Mouse (Mus musculus) hindbrain, embryonic 15.5 days (tissue): ENCODE measurements around the gene Slc7a5. TPM values are rescaled to one million over a fixed set of nuclear protein-coding genes. Genes with fewer than 3 reads are reported as not detected.

ENCODE experiments used
- ATAC-seq: fragments of 200-750 bp; cut with Nextera tagmentation; 2 replicates; pipeline ENCODE4 v1.8.0; 2017; ENCODE audit warnings: low read depth, moderate number of reproducible peaks, moderate TSS enrichment; ENCODE audit not compliant: low FRiP score
- H3K27ac ChIP-seq: fragments of 300-500 bp; sonication (generic); replicated peaks from 2 replicates; pipeline ENCODE4 v1.5.1; 2015; ENCODE audit warnings: mild to moderate bottlenecking, inconsistent platforms
- H3K27me3 ChIP-seq: fragments of 300-500 bp; sonication (generic); 2 replicates; pipeline ENCODE4 v1.6.1; 2015; ENCODE audit warnings: control low read depth, inconsistent platforms
- H3K36me3 ChIP-seq: fragments of 300-500 bp; sonication (generic); 2 replicates; pipeline ENCODE4 v1.6.1; 2015; ENCODE audit warnings: control low read depth, inconsistent platforms
- H3K4me1 ChIP-seq: fragments of 300-500 bp; sonication (generic); replicated peaks from 2 replicates; pipeline ENCODE4 v1.6.1; 2015; ENCODE audit warnings: control low read depth, inconsistent platforms
- H3K4me2 ChIP-seq: fragments of 300-500 bp; sonication (generic); 2 replicates; pipeline ENCODE4 v1.6.1; 2015; ENCODE audit warnings: moderate library complexity, mild to moderate bottlenecking, inconsistent platforms
- H3K4me3 ChIP-seq: fragments of 300-500 bp; sonication (generic); 2 replicates; pipeline ENCODE4 v1.5.1; 2015; ENCODE audit warnings: mild to moderate bottlenecking, inconsistent platforms
- H3K9ac ChIP-seq: fragments of 300-500 bp; sonication (generic); 2 replicates; pipeline ENCODE4 v1.6.1; 2015; ENCODE audit warnings: inconsistent platforms
- H3K9me3 ChIP-seq: fragments of 300-500 bp; sonication (generic); 2 replicates; pipeline ENCODE4 v1.6.1; 2016; ENCODE audit warnings: control low read depth, inconsistent platforms
- WGBS: fragments of 180-500 bp; shearing (Covaris S2); methylation state at CpG from one replicate; pipeline ENCODE4 v1.1.7; 2015; 5-methylcytosine and 5-hydroxymethylcytosine counted together
- polyA plus RNA-seq: library from polyadenylated mRNA; unstranded; fragments of >200 nt; fragmentation: Nextera tagmentation; extraction: Ambion mirVana; gene quantifications from 2 replicates; pipeline ENCODE4 v1.2.1, GENCODE M21; 2015

Gene Slc7a5
- polyA plus RNA-seq, 1 experiment from 2014 or later, result 59.2 TPM

DNA sequence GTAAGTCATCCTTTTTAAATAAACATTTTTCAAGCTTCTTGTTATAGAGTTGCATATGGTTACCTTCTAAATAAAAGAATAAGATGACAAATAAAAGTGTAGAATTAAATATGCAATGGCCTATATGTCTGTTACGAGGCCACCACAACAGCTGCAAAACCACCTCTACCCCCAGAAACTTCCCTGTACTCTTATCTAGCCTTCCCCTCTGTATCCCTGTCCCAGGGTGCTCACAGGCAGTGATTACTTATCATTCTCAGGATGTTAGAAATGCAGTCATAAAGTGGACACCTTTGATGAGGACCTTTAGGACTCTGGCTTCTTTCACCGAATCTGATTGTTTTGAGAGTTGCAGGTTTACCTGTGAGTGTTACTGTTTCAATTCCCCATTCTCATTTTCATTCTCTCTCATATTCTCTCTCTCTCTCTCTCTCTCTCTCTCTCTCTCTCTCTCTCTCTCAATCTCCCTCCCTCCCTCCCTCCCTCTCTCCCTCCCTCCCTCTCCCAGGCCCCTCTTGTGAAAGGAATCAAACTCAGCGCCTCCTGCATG lies 64.2 kb downstream of the Slc7a5 start:
- no peak overlapping the region for H3K4me3 ChIP-seq
- H3K9me3 ChIP-seq, result no peaks in the 10 kb centered on the region
- no peak overlapping the region for H3K9ac ChIP-seq
- no peaks in the 10 kb centered on the region for H3K27me3 ChIP-seq
- no peak overlapping the region for H3K4me2 ChIP-seq
- no peaks in the 10 kb centered on the region for H3K36me3 ChIP-seq
- ATAC-seq, result no peak
- WGBS, result 79% methylated on average over 3 of the region's 3 CpGs
- no peaks in the 10 kb centered on the region for H3K4me1 ChIP-seq
- H3K27ac ChIP-seq, result no peak overlapping the region

DNA sequence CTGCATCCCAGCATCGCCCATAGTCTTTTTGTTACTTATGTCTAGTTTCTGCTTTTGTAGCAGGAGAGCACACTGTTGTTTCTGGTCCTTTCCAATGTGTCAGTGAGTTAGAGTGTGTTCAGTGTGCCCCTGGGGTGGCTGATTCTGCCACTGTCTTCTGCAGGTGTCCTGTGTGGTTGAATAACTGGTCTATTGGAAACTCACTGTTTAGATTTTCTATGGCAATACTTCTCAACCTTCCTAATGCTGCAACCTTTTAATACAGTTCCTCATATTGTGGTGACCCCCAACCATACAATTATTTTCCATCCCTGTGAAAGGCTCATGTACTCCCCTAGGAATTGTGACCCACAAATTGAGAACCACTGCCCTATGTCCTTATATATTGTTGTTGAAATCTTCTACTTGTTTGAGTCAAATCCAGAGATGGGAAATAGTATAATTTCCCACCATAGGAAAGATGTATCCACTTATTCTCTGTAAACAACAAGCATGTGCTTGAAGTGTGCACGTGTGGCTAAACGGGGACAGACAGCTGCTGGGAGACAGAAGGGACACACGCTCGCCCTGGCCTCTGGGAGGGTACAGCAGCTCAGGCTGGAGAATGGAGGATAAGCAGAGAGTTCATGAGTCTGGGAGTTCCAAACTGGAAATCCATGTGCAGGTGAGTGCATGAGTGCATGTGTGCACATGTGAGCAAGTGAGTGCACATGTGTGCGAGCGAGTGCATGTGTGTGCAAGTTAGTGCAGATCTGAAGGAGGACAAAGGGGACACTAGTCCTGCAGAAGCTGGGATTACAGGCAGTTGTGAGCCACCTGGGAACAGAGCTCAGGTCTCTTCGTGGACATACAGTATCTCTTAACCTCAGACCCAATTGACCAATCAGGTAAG lies 65.2 kb downstream of the Slc7a5 start:
- 90% methylated on average over 8 of the region's 8 CpGs for WGBS
- no peak for ATAC-seq
- H3K9ac ChIP-seq, result no peak overlapping the region

DNA sequence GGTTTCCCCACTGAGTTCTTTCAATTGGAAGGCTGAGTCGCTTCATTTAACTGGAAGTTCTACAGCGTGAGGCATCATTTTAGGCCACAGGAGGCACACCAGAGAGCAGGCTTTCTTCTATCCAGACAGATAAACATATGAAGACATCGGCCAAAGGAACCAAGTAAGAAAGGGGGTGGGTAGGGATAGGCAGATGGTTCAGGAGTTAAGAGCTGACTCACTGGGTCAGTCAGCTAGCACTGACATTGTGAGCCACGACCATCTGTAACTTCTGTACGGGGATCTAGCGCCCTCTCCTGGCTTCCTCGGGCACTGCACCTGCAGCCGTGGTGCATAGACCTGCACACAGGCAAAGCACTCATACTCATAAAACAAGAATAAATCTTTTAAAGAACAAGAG lies 66.3 kb downstream of the Slc7a5 start:
- Histone ChIP-seq H3K9me3 (no peaks in the 10 kb centered on the region), H3K4me3 (no peak overlapping the region), H3K9ac (no peak overlapping the region), H3K4me1 (no peaks in the 10 kb centered on the region), H3K27ac (no peak overlapping the region), H3K27me3 (no peaks in the 10 kb centered on the region), H3K4me2 (no peak overlapping the region), H3K36me3 (no peaks in the 10 kb centered on the region)
- ATAC-seq, result no peak
- WGBS, result 45% methylated on average over 8 of the region's 8 CpGs

More for the DNA sequence above, 65.2 kb downstream of the Slc7a5 start:
- no peaks in the 10 kb centered on the region for H3K9me3 ChIP-seq
- no peaks in the 10 kb centered on the region for H3K4me1 ChIP-seq
- H3K36me3 ChIP-seq, result no peaks in the 10 kb centered on the region
- no peak overlapping the region for H3K27ac ChIP-seq
- H3K4me2 ChIP-seq, result no peak overlapping the region
- H3K4me3 ChIP-seq, result no peak overlapping the region
- H3K27me3 ChIP-seq, result no peaks in the 10 kb centered on the region

DNA sequence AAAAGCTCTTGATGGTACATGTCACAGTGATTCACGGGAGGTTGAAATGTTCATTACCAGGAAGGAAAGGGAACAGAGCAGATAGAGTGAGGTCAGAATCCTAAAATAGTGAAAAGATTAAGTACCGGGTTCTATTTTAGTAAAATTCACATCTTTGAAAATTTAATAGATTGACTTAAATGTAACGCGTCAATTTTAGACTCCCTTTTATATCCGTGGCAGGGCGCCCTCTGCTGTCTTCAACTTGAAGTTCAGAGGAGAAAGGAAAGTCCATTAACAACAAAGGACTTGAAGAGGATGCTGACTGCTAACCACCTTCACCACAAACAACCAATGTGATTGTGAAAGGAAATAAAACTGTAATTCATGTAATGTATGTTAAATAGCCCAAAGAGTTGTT lies 75.0 kb downstream of the Slc7a5 start:
- H3K9me3 ChIP-seq, result no peaks in the 10 kb centered on the region
- WGBS, result 17% methylated on average over 6 of the region's 6 CpGs
- H3K27ac ChIP-seq, result no peak overlapping the region
- H3K4me3 ChIP-seq, result no peak overlapping the region
- H3K36me3 ChIP-seq, result no peaks in the 10 kb centered on the region
- H3K27me3 ChIP-seq, result no peaks in the 10 kb centered on the region; the same call in 1 of the 2 replicates
- H3K9ac ChIP-seq, result no peak overlapping the region
- no peak for ATAC-seq
- H3K4me1 ChIP-seq, result peaks cover 20% of the 10 kb centered on the region
- H3K4me2 ChIP-seq, result peak overlapping the region; percentile 37; the same call in 1 of the 2 replicates

DNA sequence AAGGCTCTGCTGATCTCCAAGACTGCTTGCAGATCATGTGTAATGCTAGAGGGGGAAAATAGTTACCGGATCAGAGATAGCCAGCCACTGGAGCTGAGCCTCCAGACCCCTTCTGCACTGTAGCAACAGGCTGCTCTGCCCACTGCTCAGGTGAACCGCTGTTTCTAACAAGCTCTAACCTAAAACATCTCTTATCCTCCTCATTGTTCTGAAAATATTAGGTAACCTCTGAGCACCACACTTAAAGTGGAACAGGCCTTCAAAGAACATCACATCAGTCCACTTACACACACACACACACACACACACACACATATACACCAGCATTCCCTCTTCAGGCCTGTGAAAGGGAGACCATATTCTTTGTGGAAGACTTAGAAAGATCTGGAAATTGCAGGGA lies 75.4 kb downstream of the Slc7a5 start:
- Histone ChIP-seq H3K27ac (no peak overlapping the region), H3K4me1 (peaks cover 20% of the 10 kb centered on the region)
- 84% methylated on average over 2 of the region's 2 CpGs for WGBS

More for the DNA sequence above, 75.4 kb downstream of the Slc7a5 start:
- Histone ChIP-seq H3K9me3 (no peaks in the 10 kb centered on the region), H3K36me3 (no peaks in the 10 kb centered on the region), H3K9ac (no peak overlapping the region), H3K4me2 (0 out of 2 replicates have a peak overlapping the region, but pooled peaks have one; percentile 37), H3K4me3 (no peak overlapping the region), H3K27me3 (no peaks in the 10 kb centered on the region; the same call in 1 of the 2 replicates)
- ATAC-seq, result no peak

Other genes with a start within 250 kb of the Slc7a5 start
- 108 and 125 TPM in 2 replicates for gene Jph3, start 178.1 kb downstream of the Slc7a5 start, polyA plus RNA-seq
- 44.1 and 46.5 TPM in 2 replicates for gene Klhdc4, start 78.1 kb downstream of the Slc7a5 start, polyA plus RNA-seq
- gene Car5a, start 37.2 kb upstream of the Slc7a5 start, polyA plus RNA-seq, result 0.36 and 0.63 TPM in 2 replicates
- gene Banp, start 42.1 kb upstream of the Slc7a5 start, polyA plus RNA-seq, result 53.9 and 59.1 TPM in 2 replicates